Mouse (Mus musculus) cerebellum, postnatal 10 days (tissue): ENCODE data around the gene Tmem230.

Experiments used
- DNase-seq, 2 experiments: peaks; one replicate each; pipeline ENCODE4 v3.0.0; 2021; ENCODE audit warnings: mixed read lengths in 2 of 2

The Tmem230 gene

DNA sequence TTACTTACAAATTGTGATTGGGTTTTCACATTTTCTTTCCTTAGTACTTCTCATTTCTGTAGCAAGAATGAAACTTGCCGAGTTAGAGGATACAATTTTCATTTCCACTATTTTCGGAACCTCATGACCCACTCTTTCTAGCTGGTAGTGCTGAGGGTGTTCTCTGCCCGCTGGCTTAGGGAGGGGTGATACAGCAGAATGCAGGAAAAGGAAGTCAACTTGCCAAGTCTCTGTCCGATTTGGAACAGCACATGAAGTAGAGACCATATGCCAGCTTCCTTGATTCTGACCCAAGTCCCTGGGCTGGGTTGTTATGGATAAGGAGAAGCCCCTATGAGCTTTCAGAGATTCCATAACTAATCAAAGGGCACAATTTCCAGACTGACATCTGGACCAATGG is 23.2 kb downstream of the Tmem230 start:
- peak; percentile 37 to 58 for DNase-seq

DNA sequence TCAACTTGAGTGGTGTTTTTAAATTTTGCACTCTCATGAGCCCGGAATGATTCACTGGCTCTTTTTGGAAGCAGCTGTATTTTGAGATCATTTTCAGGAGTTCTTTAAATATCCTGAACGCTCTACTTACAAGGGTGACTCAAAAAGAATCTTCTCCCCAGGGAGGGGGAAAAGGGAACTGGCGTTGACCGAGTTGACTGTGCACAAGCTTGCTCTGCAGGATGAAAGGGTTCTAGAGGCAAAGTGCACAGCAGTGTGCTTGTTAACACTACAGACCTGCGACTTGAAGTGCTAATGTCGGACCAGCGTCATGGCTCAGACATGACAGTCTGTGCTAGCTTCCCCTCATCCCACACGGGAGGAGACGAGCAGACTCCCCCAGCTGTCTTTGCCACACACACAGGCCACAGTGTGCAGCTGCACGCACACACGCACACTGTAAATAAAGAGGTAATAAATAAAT is 26.0 kb downstream of the Tmem230 start:
- DNase-seq: no peak

- peak; percentile 16 to 25 for DNase-seq
Observed at GRCm38 (mm10) chr2:132211995-132212656, 35.5 kb downstream of the Tmem230 start.

- no peak for DNase-seq
Observed at GRCm38 (mm10) chr2:132210806-132211312, 36.7 kb downstream of the Tmem230 start.

DNA sequence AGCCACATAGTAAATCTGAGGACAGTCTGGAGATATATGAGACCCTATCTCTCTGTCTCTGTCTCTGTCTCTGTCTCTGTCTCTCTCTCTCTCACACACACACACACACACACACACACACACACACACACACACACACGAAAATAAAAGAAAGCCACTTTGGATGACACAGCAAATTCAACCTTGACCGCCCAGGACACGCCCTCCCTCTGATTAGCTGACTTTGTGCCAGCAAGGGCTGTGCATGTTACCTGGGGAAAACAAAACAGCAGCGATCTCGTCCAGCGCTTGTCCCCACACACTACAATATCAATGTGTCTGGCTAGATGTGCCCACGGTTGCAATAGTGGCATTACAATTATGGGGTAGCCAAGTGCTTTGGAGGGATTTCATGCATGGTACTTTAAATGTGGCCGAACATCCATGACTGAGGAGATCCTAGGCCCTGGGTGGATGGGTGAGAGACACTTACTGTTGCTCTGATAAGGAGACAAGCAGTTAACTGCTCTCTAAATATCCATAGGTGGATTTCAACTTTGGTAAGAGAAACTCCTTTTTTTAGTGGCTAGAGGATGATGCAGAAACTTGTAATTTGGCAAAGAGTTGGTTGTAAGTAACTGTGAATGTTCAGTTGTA is 39.2 kb downstream of the Tmem230 start:
- no peak for DNase-seq

DNA sequence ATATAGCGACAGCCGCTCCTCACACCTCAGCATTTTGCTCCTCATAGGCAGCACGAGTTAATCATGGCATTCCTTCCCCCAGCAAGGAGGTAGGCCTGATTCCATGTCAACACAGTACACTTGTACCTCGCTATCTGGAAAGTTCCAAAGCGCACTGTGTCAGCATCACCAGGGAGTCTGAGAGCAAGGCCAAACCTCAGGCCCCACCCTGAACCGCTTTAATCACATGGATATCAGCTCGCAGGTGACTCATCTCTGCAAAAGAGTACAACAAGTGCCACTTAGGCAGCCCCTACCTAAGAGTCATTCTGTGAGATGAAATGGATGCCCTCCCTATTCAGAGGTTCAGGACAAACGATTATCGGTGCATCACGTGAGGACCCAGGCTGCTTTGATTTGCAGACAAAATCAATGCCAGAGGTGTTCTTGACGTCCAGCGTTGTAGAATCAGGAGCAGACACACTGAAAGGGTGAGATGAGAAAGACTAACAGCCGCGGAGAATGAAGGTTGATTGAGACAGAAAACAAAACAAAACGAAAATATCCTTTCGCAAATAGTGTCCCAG is 41.2 kb downstream of the Tmem230 start:
- DNase-seq: no peak

GRCm38 (mm10) chr2:132205549-132205948 is 42.1 kb downstream of the Tmem230 start:
- no peak for DNase-seq

- no peak for DNase-seq
Observed at GRCm38 (mm10) chr2:132203773-132204172, 43.8 kb downstream of the Tmem230 start.

GRCm38 (mm10) chr2:132203186-132203585 is 44.4 kb downstream of the Tmem230 start:
- DNase-seq: no peak

- no peak for DNase-seq
Observed at GRCm38 (mm10) chr2:132198017-132198933, 49.3 kb downstream of the Tmem230 start.

- DNase-seq: no peak
Observed at GRCm38 (mm10) chr2:132195602-132196001, 52.0 kb downstream of the Tmem230 start.

- DNase-seq: no peak
Observed at GRCm38 (mm10) chr2:132190602-132191161, 56.9 kb downstream of the Tmem230 start.
